Mouse (Mus musculus): Measurements from ENCODE around the gene Slc16a6. TPM values are rescaled to one million over a fixed set of nuclear protein-coding genes. Genes with fewer than 3 reads are reported as not detected.

The Slc16a6 gene
- 3.1 and 3.6 TPM in 2 replicates for polyA plus RNA-seq (2012; rRNA removed)

DNA sequence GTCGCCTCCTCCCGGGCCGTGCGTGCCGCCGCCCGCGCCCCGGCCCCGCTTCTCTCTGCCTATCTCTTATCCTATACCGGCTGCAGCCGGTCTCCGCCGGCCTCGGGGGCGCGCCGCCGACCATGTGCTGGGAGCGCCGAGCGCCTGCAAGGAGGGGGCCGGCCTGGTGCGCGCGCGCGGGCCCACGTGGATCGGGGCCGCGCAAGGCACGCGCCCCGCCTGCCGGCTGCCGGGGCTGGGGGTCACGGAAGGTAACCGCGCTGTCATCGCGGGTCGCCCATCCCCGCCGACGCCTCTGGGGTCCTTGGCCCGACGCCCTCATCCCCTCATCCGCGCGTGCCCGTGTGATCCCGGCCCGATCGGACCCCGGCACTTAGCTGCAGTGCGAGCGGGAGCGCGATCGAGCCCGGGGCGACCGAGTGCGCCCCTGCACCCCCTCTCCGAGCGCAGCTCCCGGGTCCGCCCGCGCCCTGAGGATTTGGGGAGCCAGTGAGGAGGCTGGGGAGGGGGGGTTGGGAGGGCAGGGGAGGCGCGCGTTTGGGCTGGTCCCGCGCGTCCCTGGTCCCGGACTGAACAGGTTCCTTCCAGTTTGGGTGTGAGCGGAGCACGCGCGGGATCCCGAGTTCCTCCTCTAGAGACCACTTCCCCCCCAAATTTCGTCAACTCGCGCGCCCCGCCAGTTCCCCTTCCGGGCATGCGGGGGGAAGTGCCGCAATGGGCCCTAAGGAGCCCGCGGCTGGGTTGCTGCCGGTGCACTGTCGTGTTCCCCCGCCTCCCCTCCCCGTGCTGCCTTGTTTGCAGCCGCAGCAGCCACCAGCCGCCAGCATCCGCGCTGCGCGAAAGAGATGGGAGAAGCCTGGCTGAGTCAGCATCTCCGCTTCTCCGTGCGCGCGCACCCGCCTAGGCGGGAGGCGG lies at the start of gene Slc16a6, which contains the start of gene Arsg:
Slc16a6 (minus strand) TSS at position 428 of the 915 bp plus-strand sequence.
Arsg (plus strand) TSS at position 204 of the 915 bp plus-strand sequence.

DNA sequence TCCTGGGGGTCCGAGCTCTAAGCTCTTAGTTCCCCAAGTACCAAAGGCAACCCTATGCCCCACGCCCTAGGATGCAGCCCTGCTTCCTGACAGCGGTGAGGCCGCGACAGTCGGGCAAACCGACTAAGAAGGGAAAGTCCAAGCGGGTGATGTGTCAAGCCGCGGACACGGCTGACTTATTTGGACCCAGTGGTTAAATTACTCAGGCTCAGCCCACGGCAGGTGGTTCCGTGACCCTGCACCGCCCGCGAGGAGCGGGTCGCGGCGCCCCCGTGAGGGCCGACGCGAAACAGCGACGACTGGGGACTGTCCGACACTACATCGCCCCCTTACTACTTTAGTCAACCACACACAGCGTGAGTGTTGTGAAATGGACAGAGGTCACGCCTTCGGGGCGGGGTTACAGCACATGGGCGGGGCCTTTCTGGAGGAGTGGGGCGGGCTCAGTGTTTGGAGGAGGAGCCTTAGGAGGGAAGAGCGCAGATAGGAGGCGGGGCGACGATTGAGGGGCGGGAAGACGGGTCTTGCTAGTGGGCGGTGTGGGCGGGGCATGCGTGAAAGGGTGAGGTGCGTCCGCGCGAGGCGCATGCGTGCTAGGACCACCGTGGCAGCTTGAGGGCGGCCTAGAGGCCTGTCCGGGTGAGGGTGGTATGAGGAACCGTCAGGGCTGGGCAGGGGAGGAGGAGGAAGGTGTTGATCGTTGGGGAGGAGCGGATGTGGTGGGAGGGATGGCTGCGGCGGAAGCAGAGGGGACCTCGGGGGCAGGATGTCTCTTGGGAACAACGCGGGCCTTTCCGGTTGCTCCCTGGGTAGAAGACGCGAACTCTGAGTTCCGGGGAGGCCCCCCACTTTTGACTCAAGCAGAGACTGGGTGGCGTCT lies 47.8 kb downstream of the Slc16a6 start, which contains the start of gene Amz2:
Amz2 (plus strand) TSS at position 555 of the 880 bp plus-strand sequence.

DNA sequence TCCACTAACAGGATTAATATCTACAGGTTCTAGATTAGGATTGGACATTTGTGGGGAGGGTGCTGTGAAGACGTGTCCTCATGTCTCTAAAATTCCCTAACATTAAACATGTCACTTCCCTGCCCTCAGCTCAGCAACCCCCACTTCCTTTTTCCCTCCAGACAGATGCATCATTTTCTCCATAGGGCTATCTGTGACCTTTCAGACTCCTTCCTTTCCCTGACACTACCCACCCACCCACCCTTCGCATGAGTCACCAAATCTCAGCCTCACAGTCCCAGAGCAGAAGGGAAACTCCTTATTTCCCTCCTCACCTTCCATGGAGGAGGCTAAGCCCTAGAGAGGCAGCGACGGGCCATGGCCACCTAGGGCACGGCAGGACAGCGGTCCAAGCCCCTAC lies 59.8 kb downstream of the Slc16a6 start, which contains the start of gene 9930022D16Rik:
9930022D16Rik (plus strand) TSS at position 301 of the 400 bp plus-strand sequence.

Other genes with a start within 250 kb of the Slc16a6 start
- 3.5 and 4.5 TPM in 2 replicates for gene Rgs9, start 175.5 kb downstream of the Slc16a6 start, polyA plus RNA-seq (2012; rRNA removed)
- gene Gna13, start 110.8 kb downstream of the Slc16a6 start, polyA plus RNA-seq (2012; rRNA removed) = 25.8 and 30.4 TPM in 2 replicates
- gene 9930022D16Rik, start 59.7 kb downstream of the Slc16a6 start, polyA plus RNA-seq (2012; rRNA removed) = not detected in 2 replicates
- 63.6 and 88.0 TPM in 2 replicates for gene Amz2, start 47.7 kb downstream of the Slc16a6 start, polyA plus RNA-seq (2012; rRNA removed)
- gene Arsg, start 224 bp downstream of the Slc16a6 start, polyA plus RNA-seq (2012; rRNA removed) = 2.9 and 4.3 TPM in 2 replicates
- 10.7 and 17.8 TPM in 2 replicates for gene Wipi1, start 138.4 kb upstream of the Slc16a6 start, polyA plus RNA-seq (2012; rRNA removed)
- gene Prkar1a, start 175.8 kb upstream of the Slc16a6 start, polyA plus RNA-seq (2012; rRNA removed) = 203 and 210 TPM in 2 replicates
- gene Fam20a, start 248.7 kb upstream of the Slc16a6 start, polyA plus RNA-seq (2012; rRNA removed) = 2.3 and 2.9 TPM in 2 replicates